Mouse (Mus musculus) cerebellum, adult (tissue): Measurements from ENCODE around the gene Trio.

ENCODE experiments used
- ATAC-seq: cut with Nextera tagmentation; 2 replicates; pipeline ENCODE4 v1.9.2; 2017; ENCODE audit warnings: mild to moderate bottlenecking, moderate library complexity, mixed read lengths; ENCODE audit not compliant: insufficient number of reproducible peaks, low FRiP score, low TSS enrichment

Gene Trio

GRCm38 (mm10) chr15:28041158-28041865, 15.7 kb upstream of the Trio start:
- no peak for ATAC-seq

GRCm38 (mm10) chr15:28037651-28038050, 12.0 kb upstream of the Trio start:
- no peak for ATAC-seq

GRCm38 (mm10) chr15:28035601-28036000, 10.0 kb upstream of the Trio start:
- ATAC-seq: no peak

- no peak for ATAC-seq
These were observed 9.0 kb upstream of the Trio start for GRCm38 (mm10) chr15:28034636-28035035.

GRCm38 (mm10) chr15:28029371-28029770, 3.7 kb upstream of the Trio start:
- no peak for ATAC-seq

- ATAC-seq: no peak
These were observed 2.9 kb upstream of the Trio start for GRCm38 (mm10) chr15:28028542-28028941.

GRCm38 (mm10) chr15:28026167-28026481, 476 bp upstream of the Trio start:
- ATAC-seq: no peak; the same call in 1 of the 2 replicates

GRCm38 (mm10) chr15:28024965-28025338, 696 bp downstream of the Trio start:
- ATAC-seq: peak; percentile 7; the same call in 1 of the 2 replicates

- ATAC-seq: 0 out of 2 replicates have a peak, but pooled peaks have one; percentile 3
These were observed 1.4 kb downstream of the Trio start for GRCm38 (mm10) chr15:28024031-28024964.

GRCm38 (mm10) chr15:28021591-28022209, 3.9 kb downstream of the Trio start:
- ATAC-seq: no peak

GRCm38 (mm10) chr15:28019393-28020070, 6.1 kb downstream of the Trio start:
- no peak for ATAC-seq

GRCm38 (mm10) chr15:28007516-28007915, 18.1 kb downstream of the Trio start:
- no peak for ATAC-seq

GRCm38 (mm10) chr15:28004192-28004767, 21.4 kb downstream of the Trio start:
- no peak for ATAC-seq

- no peak for ATAC-seq
These were observed 23.1 kb downstream of the Trio start for GRCm38 (mm10) chr15:28002515-28002914.

GRCm38 (mm10) chr15:28001299-28001698, 24.3 kb downstream of the Trio start:
- ATAC-seq: no peak

- ATAC-seq: no peak
These were observed 26.9 kb downstream of the Trio start for GRCm38 (mm10) chr15:27998621-27999359.

- peak; percentile 34 for ATAC-seq
These were observed 27.7 kb downstream of the Trio start for GRCm38 (mm10) chr15:27997917-27998316.

- ATAC-seq: peak; percentile 33; the same call in 1 of the 2 replicates
These were observed 28.2 kb downstream of the Trio start for GRCm38 (mm10) chr15:27997391-27997841.

GRCm38 (mm10) chr15:27996750-27997149, 28.9 kb downstream of the Trio start:
- peak; percentile 54; the same call in 1 of the 2 replicates for ATAC-seq
